Mouse (Mus musculus) kidney, adult 2 months (tissue): Measurements from ENCODE around the gene Ttc28. TPM values are rescaled to one million over a fixed set of nuclear protein-coding genes. Genes with fewer than 3 reads are reported as not detected.
A peak's percentile ranks its signal among the peaks of the same experiment; 100 is the strongest.

Source experiments
- DNase-seq: peaks from one replicate; pipeline ENCODE4 v3.0.0; 2021
- H3K27ac ChIP-seq: fragments of 200-500 bp; 2 replicates; pipeline ENCODE4 v1.5.1; 2012; ENCODE audit warnings: low read depth, low read length, control low read depth, inconsistent platforms; ENCODE audit not compliant: insufficient read depth
- H3K27me3 ChIP-seq: fragments of 200-500 bp; replicated peaks from 2 replicates; pipeline ENCODE4 v1.6.1; 2012; ENCODE audit warnings: mild to moderate bottlenecking, moderate library complexity, low read length, inconsistent platforms; ENCODE audit not compliant: control insufficient read depth, insufficient read depth
- H3K36me3 ChIP-seq: fragments of 200-500 bp; 2 replicates; pipeline ENCODE4 v1.6.1; 2012; ENCODE audit warnings: mild to moderate bottlenecking, moderate library complexity, low read length, inconsistent platforms; ENCODE audit not compliant: control insufficient read depth, insufficient read depth
- H3K4me1 ChIP-seq: fragments of 200-500 bp; 2 replicates; pipeline ENCODE4 v1.6.1; 2011; ENCODE audit warnings: low read length; ENCODE audit not compliant: control insufficient read depth, insufficient read depth
- H3K4me3 ChIP-seq: fragments of 200-500 bp; 2 replicates; pipeline ENCODE4 v1.5.1; 2011; ENCODE audit warnings: mild to moderate bottlenecking, low read depth, low read length, control low read depth; ENCODE audit not compliant: insufficient read depth
- CTCF ChIP-seq: fragments of 200-500 bp; conservative IDR thresholded peaks from 2 replicates; pipeline ENCODE4 v1.5.1; 2011; ENCODE audit warnings: low read depth, mild to moderate bottlenecking, control low read depth, low read length, moderate library complexity, mixed read lengths; ENCODE audit not compliant: insufficient read depth, insufficient read length
- POLR2A ChIP-seq: fragments of 200-500 bp; IDR thresholded peaks from one replicate; pipeline ENCODE4 v1.6.1; 2011; ENCODE audit warnings: low read depth, low read length, control low read depth
- WGBS: fragments of 180-500 bp; shearing (Covaris S2); methylation state at CpG from one replicate; pipeline ENCODE4 v1.1.7; 2018; 5-methylcytosine and 5-hydroxymethylcytosine counted together
- polyA plus RNA-seq: library from polyadenylated mRNA; depleted of rRNA; stranded (reverse); fragments of >200 nt; gene quantifications from 2 replicates; pipeline ENCODE4 v1.2.3, GENCODE M21; 2012

Ttc28 gene
- polyA plus RNA-seq, 1 experiment: 6.6 TPM

- 45% methylated on average over 10 of the region's 10 CpGs for WGBS
- H3K36me3 ChIP-seq: no peaks in the 10 kb centered on the region
- H3K27ac ChIP-seq: no peak overlapping the region
- no peaks in the 10 kb centered on the region for H3K27me3 ChIP-seq
- no peak for DNase-seq
- no peaks in the 10 kb centered on the region; the same call in 1 of the 2 replicates for H3K4me1 ChIP-seq
- TF ChIP-seq CTCF (no peak), POLR2A (no peak)
- H3K4me3 ChIP-seq: no peak overlapping the region
Observed at GRCm38 (mm10) chr5:111291639-111292038, 412.0 kb downstream of the Ttc28 start.

GRCm38 (mm10) chr5:111297801-111298200 lies 418.2 kb downstream of the Ttc28 start:
- H3K27ac ChIP-seq: no peak overlapping the region
- no peaks in the 10 kb centered on the region for H3K27me3 ChIP-seq
- DNase-seq: no peak
- 84% methylated on average over 5 of the region's 5 CpGs for WGBS
- TF ChIP-seq POLR2A (no peak), CTCF (no peak)
- H3K4me1 ChIP-seq: peaks cover 11% of the 10 kb centered on the region; the same call in 1 of the 2 replicates
- no peak overlapping the region for H3K4me3 ChIP-seq
- H3K36me3 ChIP-seq: no peaks in the 10 kb centered on the region

DNA sequence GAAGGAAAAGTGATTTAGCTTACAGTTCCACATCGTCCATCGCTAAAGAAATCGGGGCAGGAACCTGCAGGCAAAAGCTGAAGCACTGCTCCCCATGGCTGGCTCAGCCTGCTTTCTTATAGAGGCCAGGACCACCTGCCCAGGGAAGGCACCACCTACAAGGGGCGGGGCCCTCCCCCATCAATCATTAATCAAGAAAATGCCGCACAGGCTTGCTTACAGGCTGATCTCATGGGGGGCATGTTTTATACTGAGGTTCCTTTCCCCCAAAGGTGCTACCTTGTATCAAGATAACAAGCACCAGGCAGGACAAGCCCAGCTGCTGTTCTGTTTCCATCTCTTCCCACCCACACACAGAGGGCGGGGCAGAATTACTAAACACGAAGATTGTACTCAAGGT lies 419.1 kb downstream of the Ttc28 start:
- H3K4me1 ChIP-seq: peaks cover 11% of the 10 kb centered on the region; the same call in 1 of the 2 replicates
- no peak overlapping the region for H3K4me3 ChIP-seq
- DNase-seq: no peak
- no peak for TF ChIP-seq CTCF
- H3K27ac ChIP-seq: no peak overlapping the region
- H3K36me3 ChIP-seq: no peaks in the 10 kb centered on the region
- 51% methylated on average over 7 of the region's 7 CpGs for WGBS
- no peaks in the 10 kb centered on the region for H3K27me3 ChIP-seq

DNA sequence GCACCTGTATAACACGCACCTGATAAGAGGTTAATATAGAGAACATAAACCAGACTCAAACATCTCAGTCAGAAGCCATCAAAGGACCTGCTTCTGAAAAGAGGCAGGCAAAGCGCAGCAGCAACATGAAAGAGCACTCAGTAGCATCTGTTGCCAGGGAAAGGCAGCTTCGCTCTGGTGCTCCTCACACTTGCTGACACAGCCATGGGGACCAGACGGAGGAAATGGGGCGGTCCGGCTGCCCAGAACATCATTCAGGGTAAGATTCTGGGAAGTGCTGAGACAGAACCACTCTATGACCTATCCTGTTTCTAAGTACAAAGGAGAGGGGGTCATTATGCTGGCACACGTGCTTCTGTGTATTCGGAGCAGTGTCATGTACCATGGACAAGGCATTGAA lies 421.2 kb downstream of the Ttc28 start:
- 47% methylated on average over 8 of the region's 8 CpGs for WGBS

DNA sequence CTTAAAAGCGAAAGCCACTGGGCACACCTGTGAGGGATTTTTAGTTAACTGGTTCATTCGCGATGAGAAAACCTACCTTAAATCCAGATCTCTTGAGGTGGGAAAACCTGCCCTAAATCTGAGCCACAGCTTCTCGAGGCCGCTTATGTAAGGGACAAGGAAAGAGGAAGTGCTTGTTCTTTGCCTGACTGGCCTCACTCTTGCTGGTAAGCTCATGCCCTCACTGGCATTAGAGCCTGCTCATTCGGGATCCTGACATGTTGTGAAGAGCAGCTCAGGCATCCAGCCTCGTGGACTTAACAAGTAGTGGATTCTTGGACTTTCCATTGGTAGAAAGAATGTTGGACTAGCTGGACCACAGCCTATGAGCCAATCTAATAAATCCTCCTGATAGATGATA lies 422.1 kb downstream of the Ttc28 start:
- Histone ChIP-seq H3K4me3 (no peak overlapping the region), H3K36me3 (no peaks in the 10 kb centered on the region), H3K27me3 (no peaks in the 10 kb centered on the region), H3K4me1 (peaks cover 11% of the 10 kb centered on the region; the same call in 1 of the 2 replicates), H3K27ac (peak overlapping the region; percentile 61)
- WGBS: 37% methylated on average over 7 of the region's 7 CpGs
- no peak for TF ChIP-seq CTCF
- no peak for TF ChIP-seq POLR2A
- peak; percentile 43 for DNase-seq

More for the DNA sequence above, 421.2 kb downstream of the Ttc28 start:
- Histone ChIP-seq H3K4me3 (no peak overlapping the region), H3K27ac (no peak overlapping the region), H3K36me3 (no peaks in the 10 kb centered on the region), H3K27me3 (no peaks in the 10 kb centered on the region), H3K4me1 (peaks cover 11% of the 10 kb centered on the region; the same call in 1 of the 2 replicates)
- TF ChIP-seq POLR2A: no peak
- TF ChIP-seq CTCF: no peak
- DNase-seq: peak; percentile 65

DNA sequence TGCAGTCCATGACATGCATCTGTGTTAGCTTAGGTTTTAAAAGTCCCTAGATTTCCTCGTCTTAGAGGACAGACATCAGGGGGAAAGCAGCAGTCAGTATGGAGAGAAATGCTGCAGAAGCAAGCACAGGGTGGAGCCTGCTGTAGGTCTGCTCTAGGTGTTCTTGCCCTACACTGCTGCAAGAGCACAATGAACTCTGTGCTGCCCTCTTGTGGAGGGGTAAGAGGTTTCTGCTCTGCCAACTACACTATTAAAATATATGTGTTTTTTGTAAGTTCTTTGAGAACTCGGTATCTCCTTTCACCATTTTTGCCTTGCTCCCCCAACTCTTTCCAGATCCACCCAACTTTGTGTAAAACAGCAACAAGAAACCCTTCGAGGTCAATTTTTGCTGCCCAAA lies 425.1 kb downstream of the Ttc28 start:
- peaks cover 11% of the 10 kb centered on the region; the same call in 1 of the 2 replicates for H3K4me1 ChIP-seq
- WGBS: 95% methylated on average over 3 of the region's 3 CpGs
- TF ChIP-seq CTCF (peak; percentile 56), POLR2A (no peak)
- DNase-seq: peak; percentile 34
- no peaks in the 10 kb centered on the region for H3K36me3 ChIP-seq
- H3K27ac ChIP-seq: no peak overlapping the region
- no peaks in the 10 kb centered on the region for H3K27me3 ChIP-seq
- no peak overlapping the region for H3K4me3 ChIP-seq

DNA sequence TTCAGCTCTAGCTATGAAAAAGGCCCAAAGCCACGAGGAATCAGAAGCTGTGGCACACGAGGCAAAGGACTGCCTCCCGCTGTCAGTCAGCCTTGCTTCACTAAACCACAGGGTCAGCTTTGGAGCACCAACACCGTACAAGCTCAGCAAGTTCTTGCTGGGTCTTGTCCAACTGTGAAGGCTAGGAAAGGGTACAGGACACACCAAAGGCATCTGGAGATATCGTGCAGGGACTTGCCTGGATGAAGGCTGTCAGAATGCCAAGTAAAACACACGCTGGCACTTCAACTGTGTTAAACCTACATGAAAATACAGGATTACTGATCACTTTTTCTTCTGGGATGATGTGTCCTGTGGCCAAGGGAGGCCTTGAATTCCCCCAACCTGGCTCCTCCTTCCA lies 430.6 kb downstream of the Ttc28 start:
- DNase-seq: peak; percentile 83
- no peaks in the 10 kb centered on the region for H3K36me3 ChIP-seq
- no peaks in the 10 kb centered on the region for H3K27me3 ChIP-seq
- TF ChIP-seq POLR2A (no peak), CTCF (no peak)
- H3K4me1 ChIP-seq: no peaks in the 10 kb centered on the region
- no peak overlapping the region for H3K4me3 ChIP-seq
- 27% methylated on average over 6 of the region's 6 CpGs for WGBS
- no peak overlapping the region for H3K27ac ChIP-seq
